Mouse (Mus musculus): ENCODE data around the gene Bzw1. TPM values are rescaled to one million over a fixed set of nuclear protein-coding genes. Genes with fewer than 3 reads are reported as not detected.

Bzw1 gene
- total and polyA plus RNA-seq, 3 experiments = 199 to 268 (median 242) TPM

- H3K27ac ChIP-seq (ENCODE audit: control insufficient read depth, low read depth, low read length) = no peak overlapping the region
- TF ChIP-seq E2F4 (IDR thresholded peaks at IDR 0.05; ENCODE audit: borderline replicate concordance, low read depth, low read length) (no peak), JUND (IDR thresholded peaks at IDR 0.05; ENCODE audit: low read depth, low read length) (no peak), ZC3H11A (IDR thresholded peaks at IDR 0.05; ENCODE audit: low read depth, low read length) (no peak), SIN3A (IDR thresholded peaks at IDR 0.05; ENCODE audit: low read length) (no peak)
- H3K9me3 ChIP-seq (replicated peaks; ENCODE audit: insufficient read depth, low read length) = no peaks in the 10 kb centered on the region
- DNase-seq (ENCODE audit: low read depth, low spot score) = no peak
- peaks cover 8 to 70% of the 10 kb centered on the region in 2 experiments for H3K36me3 ChIP-seq (ENCODE audit: control insufficient read depth in 1 of 2, insufficient read depth in 2 of 2, low read length in 2 of 2)
- H3K4me3 ChIP-seq (ENCODE audit: control insufficient read depth in 1 of 2, insufficient read depth in 1 of 2, low read depth in 2 of 2, low read length in 2 of 2) = no peak overlapping the region
- no peaks in the 10 kb centered on the region for H3K4me1 ChIP-seq (ENCODE audit: control insufficient read depth in 1 of 2, insufficient read depth in 2 of 2, low read length in 2 of 2)
- H3K9ac ChIP-seq (ENCODE audit: control insufficient read depth, low read depth, low read length, poor library complexity, severe bottlenecking) = no peak overlapping the region
- H3K27me3 ChIP-seq (ENCODE audit: control insufficient read depth in 1 of 2, insufficient read depth in 2 of 2, low read length in 2 of 2) = no peaks in the 10 kb centered on the region
- peaks cover 8% of the 10 kb centered on the region; the same call in 1 of the 2 replicates for H3K79me2 ChIP-seq (ENCODE audit: control insufficient read depth, insufficient read depth, low read length, poor library complexity)
Observed at GRCm38 (mm10) chr1:58415442-58415841, 22.7 kb downstream of the Bzw1 start.

GRCm38 (mm10) chr1:58416048-58416447, 23.4 kb downstream of the Bzw1 start:
- Histone ChIP-seq H3K27me3 (ENCODE audit: control insufficient read depth in 1 of 2, insufficient read depth in 2 of 2, low read length in 2 of 2) (no peaks in the 10 kb centered on the region), H3K27ac (ENCODE audit: control insufficient read depth, low read depth, low read length) (no peak overlapping the region), H3K9me3 (replicated peaks; ENCODE audit: insufficient read depth, low read length) (no peaks in the 10 kb centered on the region), H3K4me1 (ENCODE audit: control insufficient read depth in 1 of 2, insufficient read depth in 2 of 2, low read length in 2 of 2) (no peaks in the 10 kb centered on the region), H3K4me3 (ENCODE audit: control insufficient read depth in 1 of 2, insufficient read depth in 1 of 2, low read depth in 2 of 2, low read length in 2 of 2) (no peak overlapping the region), H3K9ac (ENCODE audit: control insufficient read depth, low read depth, low read length, poor library complexity, severe bottlenecking) (no peak overlapping the region), H3K36me3 (ENCODE audit: control insufficient read depth in 1 of 2, insufficient read depth in 2 of 2, low read length in 2 of 2) (peaks cover 10 to 74% of the 10 kb centered on the region in 2 experiments), H3K79me2 (ENCODE audit: control insufficient read depth, insufficient read depth, low read length, poor library complexity) (peaks cover 11% of the 10 kb centered on the region)
- peak; percentile 37 for DNase-seq (ENCODE audit: low read depth, low spot score)
- TF ChIP-seq TAL1 (IDR thresholded peaks at IDR 0.05; ENCODE audit: low read length) (no peak), USF1 (IDR thresholded peaks at IDR 0.05; ENCODE audit: low read depth, low read length) (no peak), EP300 (IDR thresholded peaks at IDR 0.05; ENCODE audit: low read depth in 1 of 2, low read length in 2 of 2) (no peak), BHLHE40 (IDR thresholded peaks at IDR 0.05; ENCODE audit: borderline replicate concordance, low read depth, low read length) (no peak), NRF1 (IDR thresholded peaks at IDR 0.05; ENCODE audit: insufficient read depth, low read depth, low read length, poor library complexity, severe bottlenecking) (no peak), HCFC1 (IDR thresholded peaks at IDR 0.05; ENCODE audit: low read depth, low read length) (no peak), ETS1 (IDR thresholded peaks at IDR 0.05; ENCODE audit: low read depth, low read length) (no peak), CHD1 (IDR thresholded peaks at IDR 0.05; ENCODE audit: low read depth, low read length) (no peak), POLR2A (IDR thresholded peaks at IDR 0.05; ENCODE audit: control insufficient read depth in 1 of 2, insufficient read depth in 1 of 2, low read depth in 1 of 2, low read length in 2 of 2, poor library complexity in 1 of 2) (no peak), RAD21 (IDR thresholded peaks at IDR 0.05; ENCODE audit: low read depth, low read length) (no peak), ZKSCAN1 (IDR thresholded peaks at IDR 0.05; ENCODE audit: low read depth, low read length) (no peak), MAX (IDR thresholded peaks at IDR 0.05; ENCODE audit: low read length) (no peak), SIN3A (IDR thresholded peaks at IDR 0.05; ENCODE audit: low read length) (no peak), POLR2AphosphoS5 (IDR thresholded peaks at IDR 0.05; ENCODE audit: borderline replicate concordance, low read depth, low read length) (no peak)
